Mouse (Mus musculus): Measurements from ENCODE around the gene Palm. TPM values are rescaled to one million over a fixed set of nuclear protein-coding genes. Genes with fewer than 3 reads are reported as not detected.
"Not testable (repeated sequence)": the region's sequence is repeated elsewhere in the genome, so short reads cannot be mapped to it uniquely, and the experiment has no call there.

Palm gene
- polyA plus RNA-seq, 1 experiment from 2014 or later: 56.8 TPM

- peaks cover 30% of the 10 kb centered on the region for H3K36me3 ChIP-seq (ENCODE audit: control insufficient read depth, insufficient read depth, low read length)
- no peak overlapping the region for H3K27ac ChIP-seq (ENCODE audit: low read length)
- H3K9me3 ChIP-seq (replicated peaks; ENCODE audit: control insufficient read depth, low read length): no peaks in the 10 kb centered on the region
- 88% methylated on average over 24 of the region's 24 CpGs for WGBS
- no peaks in the 10 kb centered on the region for H3K27me3 ChIP-seq (ENCODE audit: control insufficient read depth, insufficient read depth, low read length)
- H3K4me1 ChIP-seq (ENCODE audit: control insufficient read depth, insufficient read depth, low read length): peaks cover 2% of the 10 kb centered on the region; the same call in 1 of the 2 replicates
- ATAC-seq (ENCODE audit: insufficient read depth, low FRiP score): no peak
- no peak overlapping the region for H3K4me2 ChIP-seq (ENCODE audit: low read depth, low read length)
- H3K4me3 ChIP-seq (replicated peaks; ENCODE audit: low read length): no peak overlapping the region
- no peak overlapping the region for H3K9ac ChIP-seq (ENCODE audit: low read length)
Observed at GRCm38 (mm10) chr10:79756660-79757059, 36.7 kb upstream of the Palm start.

- not testable (repeated sequence) for H3K4me2 ChIP-seq (ENCODE audit: low read depth, low read length); H3K9me3 ChIP-seq (replicated peaks; ENCODE audit: control insufficient read depth, low read length); H3K27ac ChIP-seq (ENCODE audit: low read length); H3K27me3 ChIP-seq (ENCODE audit: control insufficient read depth, insufficient read depth, low read length); H3K9ac ChIP-seq (ENCODE audit: low read length); H3K4me3 ChIP-seq (replicated peaks; ENCODE audit: low read length); ATAC-seq (ENCODE audit: insufficient read depth, low FRiP score)
- 84% methylated on average over 1 of the region's 1 CpGs for WGBS
- Histone ChIP-seq H3K36me3 (ENCODE audit: control insufficient read depth, insufficient read depth, low read length) (peaks cover 30% of the 10 kb centered on the region), H3K4me1 (ENCODE audit: control insufficient read depth, insufficient read depth, low read length) (peaks cover 11% of the 10 kb centered on the region)
Observed at GRCm38 (mm10) chr10:79759675-79760074, 33.7 kb upstream of the Palm start.

- Histone ChIP-seq H3K27me3 (ENCODE audit: control insufficient read depth, insufficient read depth, low read length) (no peaks in the 10 kb centered on the region), H3K9me3 (replicated peaks; ENCODE audit: control insufficient read depth, low read length) (no peaks in the 10 kb centered on the region), H3K9ac (ENCODE audit: low read length) (no peak overlapping the region), H3K4me3 (replicated peaks; ENCODE audit: low read length) (no peak overlapping the region), H3K4me2 (ENCODE audit: low read depth, low read length) (no peak overlapping the region), H3K4me1 (ENCODE audit: control insufficient read depth, insufficient read depth, low read length) (peaks cover 20% of the 10 kb centered on the region), H3K36me3 (ENCODE audit: control insufficient read depth, insufficient read depth, low read length) (peaks cover 30% of the 10 kb centered on the region), H3K27ac (ENCODE audit: low read length) (no peak overlapping the region)
- ATAC-seq (ENCODE audit: insufficient read depth, low FRiP score): no peak
- WGBS: 86% methylated on average over 11 of the region's 11 CpGs
Observed at GRCm38 (mm10) chr10:79760603-79761143, 32.7 kb upstream of the Palm start.

GRCm38 (mm10) chr10:79762875-79763274 is 30.5 kb upstream of the Palm start:
- Histone ChIP-seq H3K27ac (ENCODE audit: low read length) (no peak overlapping the region), H3K4me1 (ENCODE audit: control insufficient read depth, insufficient read depth, low read length) (peaks cover 24% of the 10 kb centered on the region), H3K27me3 (ENCODE audit: control insufficient read depth, insufficient read depth, low read length) (no peaks in the 10 kb centered on the region), H3K9ac (ENCODE audit: low read length) (no peak overlapping the region), H3K4me2 (ENCODE audit: low read depth, low read length) (no peak overlapping the region), H3K4me3 (replicated peaks; ENCODE audit: low read length) (no peak overlapping the region), H3K36me3 (ENCODE audit: control insufficient read depth, insufficient read depth, low read length) (peaks cover 26% of the 10 kb centered on the region), H3K9me3 (replicated peaks; ENCODE audit: control insufficient read depth, low read length) (no peaks in the 10 kb centered on the region)
- 79% methylated on average over 3 of the region's 3 CpGs for WGBS
- no peak for ATAC-seq (ENCODE audit: insufficient read depth, low FRiP score)

GRCm38 (mm10) chr10:79764234-79764633 is 29.1 kb upstream of the Palm start:
- Histone ChIP-seq H3K4me3 (replicated peaks; ENCODE audit: low read length) (no peak overlapping the region), H3K4me2 (ENCODE audit: low read depth, low read length) (no peak overlapping the region), H3K27me3 (ENCODE audit: control insufficient read depth, insufficient read depth, low read length) (no peaks in the 10 kb centered on the region), H3K4me1 (ENCODE audit: control insufficient read depth, insufficient read depth, low read length) (peaks cover 32% of the 10 kb centered on the region), H3K36me3 (ENCODE audit: control insufficient read depth, insufficient read depth, low read length) (peaks cover 14% of the 10 kb centered on the region; the same call in 1 of the 2 replicates), H3K27ac (ENCODE audit: low read length) (no peak overlapping the region), H3K9ac (ENCODE audit: low read length) (0 out of 2 replicates have a peak overlapping the region, but pooled peaks have one; percentile 43), H3K9me3 (replicated peaks; ENCODE audit: control insufficient read depth, low read length) (no peaks in the 10 kb centered on the region)
- WGBS: 67% methylated on average over 7 of the region's 7 CpGs
- ATAC-seq (ENCODE audit: insufficient read depth, low FRiP score): no peak

GRCm38 (mm10) chr10:79765228-79765745 is 28.1 kb upstream of the Palm start:
- peak overlapping the region; percentile 99 for H3K4me3 ChIP-seq (replicated peaks; ENCODE audit: low read length)
- H3K36me3 ChIP-seq (ENCODE audit: control insufficient read depth, insufficient read depth, low read length): peaks cover 12% of the 10 kb centered on the region; the same call in 1 of the 2 replicates
- H3K27me3 ChIP-seq (ENCODE audit: control insufficient read depth, insufficient read depth, low read length): no peaks in the 10 kb centered on the region
- H3K9me3 ChIP-seq (replicated peaks; ENCODE audit: control insufficient read depth, low read length): no peaks in the 10 kb centered on the region
- no peak overlapping the region for H3K27ac ChIP-seq (ENCODE audit: low read length)
- ATAC-seq (ENCODE audit: insufficient read depth, low FRiP score): no peak
- 56% methylated on average over 2 of the region's 2 CpGs for WGBS
- peaks cover 32% of the 10 kb centered on the region for H3K4me1 ChIP-seq (ENCODE audit: control insufficient read depth, insufficient read depth, low read length)
- H3K4me2 ChIP-seq (ENCODE audit: low read depth, low read length): peak overlapping the region; percentile 89
- H3K9ac ChIP-seq (ENCODE audit: low read length): peak overlapping the region; percentile 99

GRCm38 (mm10) chr10:79766001-79766507 is 27.3 kb upstream of the Palm start:
- H3K4me3 ChIP-seq (replicated peaks; ENCODE audit: low read length): peak overlapping the region; percentile 99
- H3K36me3 ChIP-seq (ENCODE audit: control insufficient read depth, insufficient read depth, low read length): peaks cover 6% of the 10 kb centered on the region; the same call in 1 of the 2 replicates
- no peaks in the 10 kb centered on the region for H3K9me3 ChIP-seq (replicated peaks; ENCODE audit: control insufficient read depth, low read length)
- peak overlapping the region; percentile 99 for H3K9ac ChIP-seq (ENCODE audit: low read length)
- WGBS: 5% methylated on average over 16 of the region's 16 CpGs
- peaks cover 32% of the 10 kb centered on the region for H3K4me1 ChIP-seq (ENCODE audit: control insufficient read depth, insufficient read depth, low read length)
- H3K27ac ChIP-seq (ENCODE audit: low read length): peak overlapping the region; percentile 95
- H3K27me3 ChIP-seq (ENCODE audit: control insufficient read depth, insufficient read depth, low read length): no peaks in the 10 kb centered on the region
- H3K4me2 ChIP-seq (ENCODE audit: low read depth, low read length): peak overlapping the region; percentile 89
- ATAC-seq (ENCODE audit: insufficient read depth, low FRiP score): no peak; the same call in 1 of the 2 replicates

GRCm38 (mm10) chr10:79766508-79767325 is 26.7 kb upstream of the Palm start, which contains the start of gene Rnf126:
TSS of gene Rnf126 (minus strand) at chr10:79766952.
- H3K36me3 ChIP-seq (ENCODE audit: control insufficient read depth, insufficient read depth, low read length): no peaks in the 10 kb centered on the region
- WGBS: under 1% methylated on average over 99 of the region's 101 CpGs
- peak within 1 kb of the TSS; percentile 99 for H3K9ac ChIP-seq (ENCODE audit: low read length)
- peak within 1 kb of the TSS; percentile 89 for H3K4me2 ChIP-seq (ENCODE audit: low read depth, low read length)
- H3K4me3 ChIP-seq (replicated peaks; ENCODE audit: low read length): peak within 1 kb of the TSS; percentile 99
- no peaks in the 10 kb centered on the region for H3K9me3 ChIP-seq (replicated peaks; ENCODE audit: control insufficient read depth, low read length)
- H3K4me1 ChIP-seq (ENCODE audit: control insufficient read depth, insufficient read depth, low read length): peaks cover 32% of the 10 kb centered on the region
- ATAC-seq (ENCODE audit: insufficient read depth, low FRiP score): peak; percentile 92
- peak within 1 kb of the TSS; percentile 95 for H3K27ac ChIP-seq (ENCODE audit: low read length)
- no peaks in the 10 kb centered on the region for H3K27me3 ChIP-seq (ENCODE audit: control insufficient read depth, insufficient read depth, low read length)

Measured in stomach, embryonic 16.5 days (tissue).